ENCODE assay signal across 30 mouse cellular contexts in the genomic region with DNA sequence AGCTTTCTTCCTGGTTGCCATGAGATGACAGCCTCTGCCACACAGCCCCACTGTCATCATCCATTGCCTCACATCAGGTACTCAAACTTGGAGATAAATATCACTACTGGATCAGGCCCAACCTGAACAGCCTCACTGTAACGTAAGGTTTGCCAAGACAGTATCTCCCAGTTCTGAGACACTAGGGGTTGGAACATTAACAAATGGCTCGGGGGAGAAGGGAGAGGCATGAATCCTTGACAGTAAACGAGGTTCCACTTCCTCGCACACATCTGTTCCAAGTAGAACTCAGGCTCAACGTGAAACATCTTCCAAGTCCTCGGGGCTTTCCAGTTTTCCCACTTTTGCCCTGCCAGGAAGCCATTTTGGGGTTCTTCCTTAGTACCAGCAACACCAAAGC.
A peak's percentile ranks its signal among the peaks of the same experiment; 100 is the strongest.
DNase-seq lines count a peak whose midpoint lies in the region; ATAC-seq and TF ChIP-seq lines count a peak whose summit lies in the region.
"Had no signal": no experiment of that assay in that cellular context is flagged by ENCODE, and none has a peak within 500 bp of the region (broad histone marks: within the 10 kb centered on the region; RNA-seq: fewer than 3 reads in every experiment).

No protein-coding gene starts in this region.

- DNase-seq in frontal cortex, postnatal 36 days (ENCODE audit: low spot score in 2 of 2) = no peak
- DNase-seq in testis, postnatal 10 days (ENCODE audit: low spot score) = no peak
- peak; percentile 99 for DNase-seq in fat pad, adult 2 months (ENCODE audit: extremely low read depth, low read depth, low spot score)
- DNase-seq in hindbrain, embryonic 14.5 days (ENCODE audit: low spot score) = no peak
- DNase-seq in kidney, adult 8-10 months = no peak
- DNase-seq: adrenal gland, adult 8-10 months; adrenal gland, postnatal 14 days; adrenal gland, postnatal 36 days; B cell, adult 2 months; cerebellum, adult 11 months; cerebellum, adult 18-20 months; cerebellum, adult 8-10 months; cerebellum, adult 9-11 months; cerebellum, postnatal 14 days; cerebellum, postnatal 36 days; embryo, embryonic 11 days had no signal

- no peaks in the 10 kb centered on the region for H3K9me3 ChIP-seq in hindbrain, embryonic 14.5 days (ENCODE audit: control insufficient read depth, low read length)
- H3K9me3 ChIP-seq: embryonic facial prominence, embryonic 13.5 days; embryonic facial prominence, embryonic 15.5 days; forebrain, embryonic 10.5 days; forebrain, embryonic 12.5 days; G1E had no signal

- H3K4me2 ChIP-seq in hindbrain, embryonic 14.5 days (replicated peaks) = no peak overlapping the region
- H3K4me2 ChIP-seq: embryonic facial prominence, embryonic 13.5 days; embryonic facial prominence, embryonic 15.5 days; forebrain, embryonic 12.5 days had no signal

- H3K27me3 ChIP-seq in testis, adult 2 months (ENCODE audit: control insufficient read depth, insufficient read depth, low read length) = no peaks in the 10 kb centered on the region
- no peaks in the 10 kb centered on the region for H3K27me3 ChIP-seq in hindbrain, embryonic 14.5 days (ENCODE audit: control insufficient read depth, insufficient read depth, low read length)
- H3K27me3 ChIP-seq: CH12.LX; embryonic facial prominence, embryonic 13.5 days; embryonic facial prominence, embryonic 15.5 days; forebrain, embryonic 12.5 days had no signal

- H3K27ac ChIP-seq in testis, adult 2 months (ENCODE audit: control insufficient read depth, insufficient read depth, low read depth, low read length) = no peak overlapping the region
- no peak overlapping the region for H3K27ac ChIP-seq in hindbrain, embryonic 14.5 days
- H3K27ac ChIP-seq: embryonic facial prominence, embryonic 13.5 days; embryonic facial prominence, embryonic 15.5 days; forebrain, embryonic 10.5 days; forebrain, embryonic 12.5 days had no signal

- no peak overlapping the region for H3K9ac ChIP-seq in hindbrain, embryonic 14.5 days
- H3K9ac ChIP-seq: embryonic facial prominence, embryonic 13.5 days; embryonic facial prominence, embryonic 15.5 days; forebrain, embryonic 12.5 days had no signal

- H3K36me3 ChIP-seq in testis, adult 2 months (ENCODE audit: control insufficient read depth, insufficient read depth, low read length) = no peaks in the 10 kb centered on the region
- no peaks in the 10 kb centered on the region for H3K36me3 ChIP-seq in hindbrain, embryonic 14.5 days (replicated peaks; ENCODE audit: control insufficient read depth, insufficient read depth)
- H3K36me3 ChIP-seq: embryonic facial prominence, embryonic 13.5 days; embryonic facial prominence, embryonic 15.5 days; forebrain, embryonic 10.5 days; forebrain, embryonic 12.5 days; G1E had no signal

- WGBS in hindbrain, embryonic 14.5 days = 83% methylated on average over 6 of the region's 6 CpGs

- no peak for TF ChIP-seq CTCF in testis, adult 2 months (IDR thresholded peaks at IDR 0.05; ENCODE audit: control insufficient read depth, insufficient read depth, insufficient replicate concordance, low read depth, low read length)

- ATAC-seq in frontal cortex, adult (ENCODE audit: low TSS enrichment) = peak; percentile 52
- no peak for ATAC-seq in hindbrain, embryonic 14.5 days (ENCODE audit: low FRiP score)
- ATAC-seq: activated CD4-positive, CD25-positive, alpha-beta regulatory T cell, adult 4 months; CD4-positive, CD25-positive, alpha-beta regulatory T cell, adult 4 months; forebrain, embryonic 14.5 days; forebrain, embryonic 16.5 days; Patski had no signal

- peak overlapping the region; percentile 11; the same call in 1 of the 2 replicates for H3K4me3 ChIP-seq in testis, adult 2 months (ENCODE audit: control insufficient read depth, low read depth, low read length)
- H3K4me3 ChIP-seq in hindbrain, embryonic 14.5 days (replicated peaks; ENCODE audit: low read length) = no peak overlapping the region
- H3K4me3 ChIP-seq: embryonic facial prominence, embryonic 13.5 days; embryonic facial prominence, embryonic 15.5 days; erythroblast, embryonic 14.5 days; forebrain, embryonic 10.5 days; forebrain, embryonic 12.5 days had no signal

- no peak for TF ChIP-seq POLR2A in testis, adult 2 months (IDR thresholded peaks at IDR 0.05; ENCODE audit: control insufficient read depth, low read depth, low read length)

- peaks cover 9% of the 10 kb centered on the region for H3K4me1 ChIP-seq in testis, adult 2 months (ENCODE audit: control insufficient read depth, insufficient read depth, low read length)
- no peaks in the 10 kb centered on the region for H3K4me1 ChIP-seq in hindbrain, embryonic 14.5 days (replicated peaks; ENCODE audit: control insufficient read depth, insufficient read depth, low read length)
- H3K4me1 ChIP-seq: embryonic facial prominence, embryonic 13.5 days; embryonic facial prominence, embryonic 15.5 days; forebrain, embryonic 10.5 days; forebrain, embryonic 12.5 days had no signal
